Mouse (Mus musculus) midbrain, postnatal 0 days (tissue): ENCODE results near the gene Trank1. TPM values are rescaled to one million over a fixed set of nuclear protein-coding genes. Genes with fewer than 3 reads are reported as not detected.

Source experiments
- ATAC-seq: fragments of 200-750 bp; cut with Nextera tagmentation; 2 replicates; pipeline ENCODE4 v1.8.0; 2017; ENCODE audit warnings: moderate number of reproducible peaks, mild to moderate bottlenecking, moderate TSS enrichment, moderate library complexity; ENCODE audit not compliant: low FRiP score
- DNase-seq: peaks from one replicate; pipeline ENCODE4 v3.0.0-alpha.2; 2015; ENCODE audit warnings: low spot score
- H3K27ac ChIP-seq: fragments of 300-500 bp; sonication (generic); 2 replicates; pipeline ENCODE4 v1.5.1; 2014; ENCODE audit warnings: low read depth, mild to moderate bottlenecking, low read length, mixed read lengths
- H3K27me3 ChIP-seq: fragments of 300-500 bp; sonication (generic); 2 replicates; pipeline ENCODE4 v1.6.1; 2014; ENCODE audit warnings: low read length, control low read depth, mixed read lengths; ENCODE audit not compliant: insufficient read depth
- H3K36me3 ChIP-seq: fragments of 300-500 bp; sonication (generic); 2 replicates; pipeline ENCODE4 v1.6.1; 2014; ENCODE audit warnings: low read length, control low read depth, mixed read lengths; ENCODE audit not compliant: insufficient read depth
- H3K4me1 ChIP-seq: fragments of 300-500 bp; sonication (generic); 2 replicates; pipeline ENCODE4 v1.6.1; 2014; ENCODE audit warnings: mild to moderate bottlenecking, control low read depth, antibody characterized with exemption, low read length, mixed read lengths; ENCODE audit not compliant: insufficient read depth
- H3K4me2 ChIP-seq: fragments of 300-500 bp; sonication (generic); 2 replicates; pipeline ENCODE4 v1.6.1; 2014; ENCODE audit warnings: low read depth, mild to moderate bottlenecking, low read length, mixed read lengths; ENCODE audit not compliant: poor library complexity, severe bottlenecking
- H3K4me3 ChIP-seq: fragments of 300-500 bp; sonication (generic); 2 replicates; pipeline ENCODE4 v1.5.1; 2014; ENCODE audit warnings: low read depth, mild to moderate bottlenecking, low read length, moderate library complexity
- H3K9ac ChIP-seq: fragments of 300-500 bp; sonication (generic); replicated peaks from 2 replicates; pipeline ENCODE4 v1.6.1; 2014; ENCODE audit warnings: mild to moderate bottlenecking, low read length, moderate library complexity, mixed read lengths; ENCODE audit not compliant: poor library complexity, severe bottlenecking
- H3K9me3 ChIP-seq: fragments of 300-500 bp; sonication (generic); 2 replicates; pipeline ENCODE4 v1.6.1; 2016; ENCODE audit warnings: low read length, control low read depth
- CTCF ChIP-seq: IDR thresholded peaks from 2 replicates; pipeline ENCODE4 v1.5.1; 2016; ENCODE audit warnings: antibody characterized with exemption, mild to moderate bottlenecking
- WGBS: fragments of 180-500 bp; shearing (Covaris S2); extraction: QIAGEN DNeasy Blood & Tissue Kit; methylation state at CpG from one replicate; pipeline ENCODE4 v1.1.7; 2014; 5-methylcytosine and 5-hydroxymethylcytosine counted together
- polyA plus RNA-seq: library from polyadenylated mRNA; unstranded; fragments of >200 nt; fragmentation: Nextera tagmentation; extraction: Ambion mirVana; gene quantifications from 2 replicates; pipeline ENCODE4 v1.2.1, GENCODE M21; 2015
- total RNA-seq: library from RNA; depleted of rRNA; stranded (reverse); fragments of >200 nt; gene quantifications from 2 replicates; pipeline ENCODE4 v1.2.3, GENCODE M21; 2014

The Trank1 gene
- total and polyA plus RNA-seq, 2 experiments from 2014 or later: 21.9 to 55.7 TPM

- 88% methylated on average over 4 of the region's 4 CpGs for WGBS
- H3K4me3 ChIP-seq: no peak overlapping the region
- no peaks in the 10 kb centered on the region for H3K27me3 ChIP-seq
- H3K9me3 ChIP-seq: no peaks in the 10 kb centered on the region
- no peaks in the 10 kb centered on the region for H3K4me1 ChIP-seq
- DNase-seq: no peak
- no peaks in the 10 kb centered on the region for H3K36me3 ChIP-seq
- H3K27ac ChIP-seq: no peak overlapping the region
- H3K4me2 ChIP-seq: no peak overlapping the region
- ATAC-seq: no peak
- no peak overlapping the region for H3K9ac ChIP-seq
- TF ChIP-seq CTCF: no peak
These were observed 9.4 kb downstream of the Trank1 start for GRCm38 (mm10) chr9:111320912-111321311.

DNA sequence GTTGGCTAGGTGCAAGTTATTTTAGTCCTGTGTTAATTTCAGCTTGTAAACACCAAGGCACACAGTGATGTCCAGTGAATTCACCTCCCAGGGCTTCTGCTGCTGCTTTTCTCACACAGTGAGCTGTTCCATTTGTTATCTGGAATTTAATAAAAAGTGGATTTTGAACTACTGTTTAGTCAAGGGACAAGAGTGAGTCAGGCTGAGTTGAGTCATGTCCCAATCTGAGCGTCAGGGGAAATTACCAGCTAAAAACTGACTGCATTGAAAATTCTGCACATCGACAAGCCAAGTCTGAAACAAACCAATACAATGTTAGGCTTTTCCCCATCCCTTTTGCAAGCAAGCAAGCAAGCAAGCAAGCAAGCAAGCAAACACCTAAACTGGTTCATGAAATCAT lies 13.3 kb downstream of the Trank1 start:
- WGBS: 81% methylated on average over 2 of the region's 2 CpGs
- DNase-seq (no peak), ATAC-seq (no peak)
- no peak for TF ChIP-seq CTCF
- Histone ChIP-seq H3K4me3 (no peak overlapping the region), H3K36me3 (no peaks in the 10 kb centered on the region), H3K27ac (no peak overlapping the region), H3K9ac (no peak overlapping the region), H3K27me3 (no peaks in the 10 kb centered on the region), H3K4me1 (no peaks in the 10 kb centered on the region), H3K4me2 (no peak overlapping the region), H3K9me3 (no peaks in the 10 kb centered on the region)

DNA sequence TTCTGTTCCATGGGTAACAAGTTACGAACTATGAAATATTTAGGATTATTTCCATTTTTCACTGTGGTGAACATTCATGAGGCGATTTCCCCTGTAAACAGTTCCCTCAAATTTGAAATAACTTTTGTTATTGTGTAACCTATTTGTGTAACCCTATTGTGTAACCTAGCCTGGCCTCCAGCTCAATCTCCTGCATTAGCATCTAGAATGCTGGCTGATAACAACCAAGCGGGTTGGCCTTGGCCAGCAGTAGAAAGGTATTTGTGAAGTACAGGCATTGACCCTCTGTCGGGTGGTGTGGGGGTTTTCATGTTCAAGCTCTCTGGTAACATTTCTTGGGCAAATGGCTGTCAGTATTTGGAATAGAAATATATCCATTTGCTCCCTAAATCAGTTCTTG lies 18.3 kb downstream of the Trank1 start:
- no peak for DNase-seq
- H3K9ac ChIP-seq: no peak overlapping the region
- ATAC-seq: no peak

DNA sequence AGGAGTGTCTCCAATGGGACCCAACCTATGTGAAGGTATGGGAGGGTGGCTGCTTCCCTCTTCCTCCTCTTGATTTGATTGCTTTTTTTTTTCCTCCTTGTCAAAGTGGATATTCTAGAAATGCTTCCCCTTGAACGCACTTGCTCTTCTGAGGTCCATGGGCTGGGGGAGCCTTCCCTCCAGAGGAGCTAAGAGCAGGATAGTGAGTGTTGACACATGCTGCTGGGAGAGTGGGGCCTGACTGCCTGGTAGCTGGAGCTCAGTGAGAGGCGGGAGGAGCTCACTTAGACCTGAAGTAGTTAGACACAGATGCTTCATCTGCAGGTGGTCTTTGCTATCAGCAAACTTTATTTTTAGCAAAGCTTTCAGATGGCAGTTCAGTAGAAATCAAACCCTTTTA lies 22.3 kb downstream of the Trank1 start:
- H3K4me3 ChIP-seq: no peak overlapping the region
- H3K27ac ChIP-seq: no peak overlapping the region
- H3K4me1 ChIP-seq: no peaks in the 10 kb centered on the region
- WGBS: 79% methylated on average over 2 of the region's 2 CpGs
- DNase-seq (no peak), ATAC-seq (no peak)
- H3K27me3 ChIP-seq: no peaks in the 10 kb centered on the region
- no peaks in the 10 kb centered on the region for H3K36me3 ChIP-seq
- TF ChIP-seq CTCF: no peak
- no peak overlapping the region for H3K9ac ChIP-seq
- no peaks in the 10 kb centered on the region for H3K9me3 ChIP-seq
- no peak overlapping the region for H3K4me2 ChIP-seq

More for the DNA sequence above, 18.3 kb downstream of the Trank1 start:
- TF ChIP-seq CTCF: no peak
- H3K4me2 ChIP-seq: no peak overlapping the region
- no peaks in the 10 kb centered on the region for H3K36me3 ChIP-seq
- no peaks in the 10 kb centered on the region for H3K9me3 ChIP-seq
- no peak overlapping the region for H3K4me3 ChIP-seq
- no peaks in the 10 kb centered on the region for H3K4me1 ChIP-seq
- no peak overlapping the region for H3K27ac ChIP-seq
- WGBS: 91% methylated on average over 4 of the region's 4 CpGs
- H3K27me3 ChIP-seq: no peaks in the 10 kb centered on the region

GRCm38 (mm10) chr9:111334555-111335164 lies 23.1 kb downstream of the Trank1 start:
- no peaks in the 10 kb centered on the region for H3K9me3 ChIP-seq
- no peaks in the 10 kb centered on the region for H3K4me1 ChIP-seq
- no peak overlapping the region for H3K4me2 ChIP-seq
- no peak overlapping the region for H3K4me3 ChIP-seq
- 71% methylated on average over 4 of the region's 4 CpGs for WGBS
- no peaks in the 10 kb centered on the region for H3K27me3 ChIP-seq
- ATAC-seq (no peak), DNase-seq (no peak)
- no peak overlapping the region for H3K27ac ChIP-seq
- H3K9ac ChIP-seq: no peak overlapping the region
- no peaks in the 10 kb centered on the region for H3K36me3 ChIP-seq
- no peak for TF ChIP-seq CTCF

- Histone ChIP-seq H3K27me3 (no peaks in the 10 kb centered on the region), H3K9ac (no peak overlapping the region), H3K36me3 (peaks cover 16% of the 10 kb centered on the region; the same call in 1 of the 2 replicates), H3K4me2 (peak overlapping the region; percentile 13; the same call in 1 of the 2 replicates), H3K9me3 (no peaks in the 10 kb centered on the region), H3K4me3 (no peak overlapping the region), H3K4me1 (peaks cover 8% of the 10 kb centered on the region; the same call in 1 of the 2 replicates), H3K27ac (peak overlapping the region; percentile 62)
- DNase-seq (peak; percentile 22), ATAC-seq (peak; percentile 54; the same call in 1 of the 2 replicates)
- 30% methylated on average over 7 of the region's 7 CpGs for WGBS
- TF ChIP-seq CTCF: no peak
These were observed 39.7 kb downstream of the Trank1 start for GRCm38 (mm10) chr9:111351233-111351632.
